Mouse (Mus musculus) midbrain, postnatal 0 days (tissue): Measurements from ENCODE around the gene Cog1. TPM values are rescaled to one million over a fixed set of nuclear protein-coding genes. Genes with fewer than 3 reads are reported as not detected.

ENCODE experiments used
- ATAC-seq: fragments of 200-750 bp; cut with Nextera tagmentation; 2 replicates; pipeline ENCODE4 v1.8.0; 2017; ENCODE audit warnings: moderate number of reproducible peaks, mild to moderate bottlenecking, moderate TSS enrichment, moderate library complexity; ENCODE audit not compliant: low FRiP score
- DNase-seq: peaks from one replicate; pipeline ENCODE4 v3.0.0-alpha.2; 2015; ENCODE audit warnings: low spot score
- H3K27ac ChIP-seq: fragments of 300-500 bp; sonication (generic); 2 replicates; pipeline ENCODE4 v1.5.1; 2014; ENCODE audit warnings: low read depth, mild to moderate bottlenecking, low read length, mixed read lengths
- H3K27me3 ChIP-seq: fragments of 300-500 bp; sonication (generic); 2 replicates; pipeline ENCODE4 v1.6.1; 2014; ENCODE audit warnings: low read length, control low read depth, mixed read lengths; ENCODE audit not compliant: insufficient read depth
- H3K36me3 ChIP-seq: fragments of 300-500 bp; sonication (generic); 2 replicates; pipeline ENCODE4 v1.6.1; 2014; ENCODE audit warnings: low read length, control low read depth, mixed read lengths; ENCODE audit not compliant: insufficient read depth
- H3K4me1 ChIP-seq: fragments of 300-500 bp; sonication (generic); 2 replicates; pipeline ENCODE4 v1.6.1; 2014; ENCODE audit warnings: mild to moderate bottlenecking, control low read depth, antibody characterized with exemption, low read length, mixed read lengths; ENCODE audit not compliant: insufficient read depth
- H3K4me2 ChIP-seq: fragments of 300-500 bp; sonication (generic); 2 replicates; pipeline ENCODE4 v1.6.1; 2014; ENCODE audit warnings: low read depth, mild to moderate bottlenecking, low read length, mixed read lengths; ENCODE audit not compliant: poor library complexity, severe bottlenecking
- H3K4me3 ChIP-seq: fragments of 300-500 bp; sonication (generic); 2 replicates; pipeline ENCODE4 v1.5.1; 2014; ENCODE audit warnings: low read depth, mild to moderate bottlenecking, low read length, moderate library complexity
- H3K9ac ChIP-seq: fragments of 300-500 bp; sonication (generic); replicated peaks from 2 replicates; pipeline ENCODE4 v1.6.1; 2014; ENCODE audit warnings: mild to moderate bottlenecking, low read length, moderate library complexity, mixed read lengths; ENCODE audit not compliant: poor library complexity, severe bottlenecking
- H3K9me3 ChIP-seq: fragments of 300-500 bp; sonication (generic); 2 replicates; pipeline ENCODE4 v1.6.1; 2016; ENCODE audit warnings: low read length, control low read depth
- CTCF ChIP-seq: IDR thresholded peaks from 2 replicates; pipeline ENCODE4 v1.5.1; 2016; ENCODE audit warnings: antibody characterized with exemption, mild to moderate bottlenecking
- WGBS: fragments of 180-500 bp; shearing (Covaris S2); extraction: QIAGEN DNeasy Blood & Tissue Kit; methylation state at CpG from one replicate; pipeline ENCODE4 v1.1.7; 2014; 5-methylcytosine and 5-hydroxymethylcytosine counted together
- polyA plus RNA-seq: library from polyadenylated mRNA; unstranded; fragments of >200 nt; fragmentation: Nextera tagmentation; extraction: Ambion mirVana; gene quantifications from 2 replicates; pipeline ENCODE4 v1.2.1, GENCODE M21; 2015
- total RNA-seq: library from RNA; depleted of rRNA; stranded (reverse); fragments of >200 nt; gene quantifications from 2 replicates; pipeline ENCODE4 v1.2.3, GENCODE M21; 2014; rRNA removed

Gene Cog1
- 55.8 and 59.0 TPM in 2 replicates for total RNA-seq
- polyA plus RNA-seq = 28.3 and 31.3 TPM in 2 replicates

DNA sequence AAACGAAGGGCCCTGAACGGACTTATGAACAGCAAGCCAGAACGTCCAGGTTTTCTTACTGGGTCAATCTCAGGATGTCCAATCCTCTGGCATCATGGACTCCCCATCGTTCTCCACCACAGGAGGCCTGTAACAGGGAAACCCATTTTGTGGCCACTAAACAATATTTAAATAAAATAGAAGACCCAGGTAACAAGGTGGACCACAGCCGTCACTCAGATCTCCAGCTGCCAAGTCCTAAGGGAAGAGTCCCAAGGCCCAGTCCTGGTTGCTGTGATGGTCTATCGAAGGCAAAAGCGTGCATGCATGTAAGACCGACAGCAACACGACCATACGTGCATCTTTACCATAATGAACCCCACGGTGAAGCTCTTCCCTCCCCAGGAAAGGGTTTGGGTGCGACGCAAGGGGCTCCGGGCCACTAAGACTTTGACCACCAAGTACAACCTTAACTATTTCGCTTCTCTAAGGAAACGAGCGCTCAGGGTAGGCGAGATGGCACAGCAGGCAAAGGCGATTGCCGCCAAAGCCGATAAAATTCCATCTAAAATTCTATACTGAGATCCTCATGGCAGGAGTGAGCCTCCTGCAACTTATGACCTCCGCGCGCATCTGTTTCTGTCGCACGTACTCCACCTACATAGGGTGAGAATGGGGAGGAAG is at the start of gene Cog1:
Cog1 (plus strand) TSS at position 480 of the 663 bp plus-strand sequence.
- ATAC-seq (no peak), DNase-seq (no peak)
- peaks cover 21% of the 10 kb centered on the region for H3K36me3 ChIP-seq
- H3K27me3 ChIP-seq = no peaks in the 10 kb centered on the region
- peak within 1 kb of the TSS; percentile 93 for H3K9ac ChIP-seq
- 41% methylated on average over 26 of the region's 26 CpGs for WGBS
- peak within 1 kb of the TSS; percentile 66 for H3K4me2 ChIP-seq
- no peak for TF ChIP-seq CTCF
- peak within 1 kb of the TSS; percentile 89 for H3K27ac ChIP-seq
- no peaks in the 10 kb centered on the region for H3K9me3 ChIP-seq
- peak within 1 kb of the TSS; percentile 96 for H3K4me3 ChIP-seq
- H3K4me1 ChIP-seq = peaks cover 9% of the 10 kb centered on the region; the same call in 1 of the 2 replicates

DNA sequence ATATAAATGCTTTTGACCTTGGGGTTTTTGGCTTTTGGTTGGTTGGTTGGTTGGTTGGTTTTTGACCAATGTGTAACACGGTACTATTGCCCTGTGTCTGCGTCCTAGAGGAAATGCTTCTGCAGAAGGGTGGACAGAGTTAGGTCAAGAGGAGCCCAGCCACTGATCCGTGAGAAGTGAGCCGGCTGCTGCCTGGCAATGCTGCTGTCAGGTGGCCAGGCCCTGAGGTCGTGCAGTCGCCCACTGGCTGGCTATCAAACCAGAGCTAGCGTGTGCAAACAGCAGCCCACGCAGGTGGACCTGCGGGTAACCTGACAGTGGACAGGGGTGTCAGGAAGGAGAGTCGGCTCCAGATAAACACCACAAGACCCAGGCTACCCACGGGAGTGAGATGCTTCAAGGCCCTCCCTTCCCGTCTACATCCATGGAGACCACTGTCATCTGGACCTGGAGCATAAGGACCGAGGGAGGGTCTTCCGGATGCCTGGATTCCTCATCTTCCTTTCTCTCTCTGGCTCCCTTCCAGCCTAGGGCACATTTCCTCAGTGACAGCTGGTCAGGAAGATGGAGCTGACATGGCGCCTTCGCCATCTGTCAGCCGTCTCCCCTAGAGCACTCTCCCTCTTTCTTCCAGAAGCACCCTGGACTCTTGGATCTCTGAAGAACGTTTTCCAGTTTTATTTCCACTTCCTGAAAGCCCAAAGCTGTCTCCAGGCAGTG is 48.3 kb upstream of the Cog1 start:
- Histone ChIP-seq H3K4me2 (no peak overlapping the region), H3K4me3 (no peak overlapping the region), H3K4me1 (no peaks in the 10 kb centered on the region), H3K9ac (no peak overlapping the region), H3K27me3 (no peaks in the 10 kb centered on the region), H3K27ac (peak overlapping the region; percentile 38; the same call in 1 of the 2 replicates), H3K36me3 (no peaks in the 10 kb centered on the region), H3K9me3 (no peaks in the 10 kb centered on the region)
- no peak for TF ChIP-seq CTCF
- 78% methylated on average over 18 of the region's 18 CpGs for WGBS
- ATAC-seq (no peak), DNase-seq (peak; percentile 82)

DNA sequence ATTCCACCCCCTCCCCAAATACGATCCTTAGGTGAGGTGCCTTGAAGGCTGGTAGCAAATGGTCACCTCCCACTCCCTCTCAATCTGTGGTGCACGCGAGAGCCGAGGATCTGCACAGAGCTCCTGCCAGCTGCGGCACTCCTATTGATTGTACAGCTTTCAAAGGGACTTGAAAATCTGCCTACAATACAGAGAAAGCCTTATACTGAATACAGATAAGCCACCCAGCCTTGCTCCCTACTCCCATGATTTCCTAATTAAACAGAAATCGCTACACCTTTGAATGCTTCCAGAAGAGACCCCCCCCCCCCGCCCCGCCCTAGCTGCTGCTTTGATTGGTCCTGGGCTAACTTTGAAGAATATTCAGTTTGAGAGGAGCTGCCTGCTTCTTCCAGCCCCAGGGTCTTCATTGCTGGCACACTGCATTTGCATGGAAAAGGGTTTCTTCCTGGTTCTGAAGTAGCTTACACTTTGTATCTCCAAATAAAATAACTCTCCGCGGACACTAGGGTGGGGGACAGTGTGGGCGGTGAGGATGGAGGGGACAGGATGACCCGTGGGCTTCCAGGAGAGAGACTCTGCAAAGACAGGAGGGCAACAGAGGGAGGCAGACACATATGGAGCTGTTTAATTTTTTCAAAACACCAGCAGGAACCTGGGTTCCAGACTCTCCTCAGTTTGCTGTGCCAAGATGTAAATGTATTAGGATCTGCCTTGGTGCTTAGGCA is 47.2 kb upstream of the Cog1 start:
- H3K36me3 ChIP-seq = no peaks in the 10 kb centered on the region
- no peak overlapping the region for H3K4me3 ChIP-seq
- H3K27me3 ChIP-seq = no peaks in the 10 kb centered on the region
- DNase-seq = peak; percentile 34
- ATAC-seq = peak; percentile 63; the same call in 1 of the 2 replicates
- no peak for TF ChIP-seq CTCF
- WGBS = 24% methylated on average over 12 of the region's 12 CpGs
- H3K9me3 ChIP-seq = no peaks in the 10 kb centered on the region
- 0 out of 2 replicates have a peak overlapping the region, but pooled peaks have one; percentile 10 for H3K4me2 ChIP-seq
- no peaks in the 10 kb centered on the region for H3K4me1 ChIP-seq
- H3K9ac ChIP-seq = no peak overlapping the region
- 0 out of 2 replicates have a peak overlapping the region, but pooled peaks have one; percentile 1 for H3K27ac ChIP-seq

DNA sequence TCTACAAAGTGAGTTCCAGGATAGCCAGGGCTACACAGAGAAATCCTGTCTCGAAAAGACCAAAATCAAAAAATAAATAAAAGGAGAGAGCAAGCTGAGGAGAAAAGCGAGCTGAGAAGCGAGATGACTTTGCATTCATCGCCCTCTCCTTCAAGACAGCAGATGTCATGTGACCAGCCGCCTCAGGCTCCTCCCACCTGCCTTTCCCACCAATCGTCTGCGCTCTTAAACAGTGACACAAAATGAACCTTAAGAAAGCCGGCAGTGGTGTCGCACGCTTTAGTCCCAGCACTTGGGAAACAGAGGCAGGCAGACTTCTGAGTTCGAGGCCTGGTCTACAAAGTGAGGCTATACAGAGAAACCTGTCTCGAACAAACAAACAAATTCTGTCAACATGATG is 41.4 kb upstream of the Cog1 start:
- Histone ChIP-seq H3K4me2 (no peak overlapping the region), H3K27ac (no peak overlapping the region), H3K36me3 (no peaks in the 10 kb centered on the region), H3K9me3 (no peaks in the 10 kb centered on the region), H3K4me3 (no peak overlapping the region), H3K9ac (no peak overlapping the region), H3K4me1 (no peaks in the 10 kb centered on the region), H3K27me3 (no peaks in the 10 kb centered on the region)
- DNase-seq (no peak), ATAC-seq (no peak)
- TF ChIP-seq CTCF = no peak
- WGBS = 97% methylated on average over 12 of the region's 12 CpGs

DNA sequence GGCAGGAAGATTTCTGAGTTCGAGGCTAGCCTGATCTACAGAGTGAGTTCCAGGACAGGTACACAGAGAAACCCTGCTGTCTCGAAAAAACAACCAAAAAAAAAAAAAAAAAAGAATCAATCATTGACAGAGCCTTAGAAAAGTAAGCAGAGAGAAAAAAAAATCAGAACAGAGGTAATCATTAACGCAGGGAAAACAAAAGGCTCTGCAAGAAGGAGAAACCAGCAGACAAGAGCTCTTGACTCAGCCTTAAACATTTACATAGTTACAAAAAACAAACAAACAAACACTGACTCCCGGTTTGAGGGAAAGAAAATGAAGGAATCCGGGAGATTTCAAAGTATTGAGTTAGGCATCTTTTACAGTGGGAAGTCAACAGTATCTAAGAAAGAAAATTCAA is 39.4 kb upstream of the Cog1 start:
- no peaks in the 10 kb centered on the region for H3K4me1 ChIP-seq
- H3K27ac ChIP-seq = no peak overlapping the region
- H3K4me2 ChIP-seq = no peak overlapping the region
- no peak for TF ChIP-seq CTCF
- no peaks in the 10 kb centered on the region for H3K27me3 ChIP-seq
- H3K9ac ChIP-seq = no peak overlapping the region
- no peaks in the 10 kb centered on the region for H3K9me3 ChIP-seq
- WGBS = 85% methylated on average over 5 of the region's 5 CpGs
- no peak overlapping the region for H3K4me3 ChIP-seq
- no peaks in the 10 kb centered on the region for H3K36me3 ChIP-seq
- no peak for ATAC-seq
- DNase-seq = no peak
